Mouse (Mus musculus) embryonic fibroblast, embryonic 13.5 days (primary cell): ENCODE results near the gene Ndufv2.

Experiments used
- CTCF ChIP-seq: IDR thresholded peaks from 2 replicates; pipeline ENCODE4 v1.5.1; 2011; ENCODE audit warnings: mild to moderate bottlenecking, control low read depth, low read length, moderate library complexity, borderline replicate concordance; ENCODE audit not compliant: insufficient read depth
- POLR2A ChIP-seq: IDR thresholded peaks from 2 replicates; pipeline ENCODE4 v1.6.1; 2011; ENCODE audit warnings: low read depth, mild to moderate bottlenecking, control low read depth, low read length, moderate library complexity

DNA sequence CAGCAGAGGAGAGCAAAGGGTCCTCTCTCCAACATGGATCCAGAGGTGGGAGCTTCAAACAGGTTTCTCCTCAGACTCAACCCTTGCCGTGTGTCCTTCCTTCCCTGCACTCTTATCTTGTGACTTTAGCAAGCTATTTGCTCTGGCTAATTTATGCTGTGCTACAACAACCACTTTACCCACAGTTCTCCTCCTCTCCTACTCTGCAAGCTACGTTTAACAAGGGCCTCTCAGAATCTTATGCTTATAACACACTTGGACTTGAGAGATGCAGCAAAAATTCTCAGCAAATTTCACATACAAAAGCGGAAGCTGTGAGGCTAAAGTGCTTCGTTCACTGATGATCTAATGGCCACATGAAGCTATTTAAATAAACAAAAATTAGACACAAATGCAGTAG, 48.0 kb downstream of the Ndufv2 start:
- TF ChIP-seq CTCF (no peak), POLR2A (no peak)
